Mouse (Mus musculus): Measurements from ENCODE around the gene Tmem178.
A peak's percentile ranks its signal among the peaks of the same experiment; 100 is the strongest.

- TF ChIP-seq POLR2A (IDR thresholded peaks at IDR 0.05; ENCODE audit: low read depth, low read length) (no peak), CTCF (IDR thresholded peaks at IDR 0.05; ENCODE audit: extremely low read depth, insufficient read length, insufficient replicate concordance, low read depth, low read length) (peak; percentile 49; the same call in 1 of the 2 replicates)
Observed at GRCm38 (mm10) chr17:80982412-80982787, 38.0 kb downstream of the Tmem178 start.
